Mouse (Mus musculus): ENCODE measurements around the gene Sik1. TPM values are rescaled to one million over a fixed set of nuclear protein-coding genes. Genes with fewer than 3 reads are reported as not detected.

The Sik1 gene
- polyA plus RNA-seq, 1 experiment from 2014 or later: 25.0 TPM

GRCm38 (mm10) chr17:31805585-31805984 is 50.0 kb downstream of the Sik1 start:
- no peak for DNase-seq
- Histone ChIP-seq H3K36me3 (ENCODE audit: insufficient read depth) (no peaks in the 10 kb centered on the region), H3K4me1 (ENCODE audit: insufficient read depth) (peaks cover 4% of the 10 kb centered on the region), H3K27me3 (ENCODE audit: insufficient read depth, low read length) (no peaks in the 10 kb centered on the region), H3K27ac (ENCODE audit: low read depth) (no peak overlapping the region), H3K9me3 (ENCODE audit: low read depth, low read length) (no peaks in the 10 kb centered on the region), H3K9ac (no peak overlapping the region), H3K4me2 (no peak overlapping the region), H3K4me3 (ENCODE audit: low read depth, low read length) (no peak overlapping the region)
- ATAC-seq (ENCODE audit: insufficient read depth): peak; percentile 30; the same call in 1 of the 2 replicates
- no peak for TF ChIP-seq CTCF (IDR thresholded peaks at IDR 0.05; ENCODE audit: low read depth)
- WGBS: 57% methylated on average over 4 of the region's 4 CpGs

DNA sequence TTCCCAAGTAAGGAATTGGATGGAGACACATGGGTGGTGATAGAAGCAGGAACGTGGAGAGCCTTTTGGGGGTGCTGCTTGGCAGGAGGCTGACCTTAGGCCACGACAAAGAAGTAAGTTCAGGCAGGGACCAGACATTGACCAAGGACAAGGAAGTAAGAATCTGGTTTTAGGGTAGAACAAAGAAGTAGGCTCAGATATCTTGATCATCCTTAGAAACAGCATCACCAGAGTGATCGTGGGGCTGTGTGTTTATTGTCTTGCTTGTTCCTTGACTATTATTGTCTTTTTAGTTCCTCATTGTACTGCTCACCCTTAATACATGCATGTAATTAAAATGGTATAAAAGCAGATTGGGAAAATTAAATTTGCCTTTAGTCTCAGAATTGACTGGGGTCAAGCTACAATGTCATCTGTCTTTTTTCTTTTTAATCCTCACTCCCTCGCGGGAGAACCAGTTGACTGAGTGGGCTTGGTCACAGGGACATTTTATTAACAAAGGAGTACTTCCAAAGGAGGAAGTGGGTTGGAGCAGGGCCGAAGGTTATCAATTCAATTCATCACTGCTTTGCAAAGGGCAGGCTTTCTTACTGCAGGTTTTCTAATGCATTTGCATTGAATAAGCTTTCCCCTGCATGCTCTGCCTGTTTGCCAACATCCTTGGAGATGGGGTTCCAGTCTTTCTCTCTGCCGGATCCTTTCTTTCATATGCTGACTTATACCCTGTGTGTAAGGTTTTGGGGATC is 53.2 kb downstream of the Sik1 start:
- no peaks in the 10 kb centered on the region for H3K4me1 ChIP-seq (ENCODE audit: insufficient read depth)
- 53% methylated on average over 7 of the region's 7 CpGs for WGBS
- no peaks in the 10 kb centered on the region for H3K9me3 ChIP-seq (ENCODE audit: low read depth, low read length)
- H3K27me3 ChIP-seq (ENCODE audit: insufficient read depth, low read length): no peaks in the 10 kb centered on the region
- no peak for TF ChIP-seq CTCF (IDR thresholded peaks at IDR 0.05; ENCODE audit: low read depth)
- H3K4me2 ChIP-seq: no peak overlapping the region
- ATAC-seq (ENCODE audit: insufficient read depth) (no peak), DNase-seq (no peak)
- no peak overlapping the region for H3K9ac ChIP-seq
- no peak overlapping the region for H3K4me3 ChIP-seq (ENCODE audit: low read depth, low read length)
- H3K36me3 ChIP-seq (ENCODE audit: insufficient read depth): no peaks in the 10 kb centered on the region
- H3K27ac ChIP-seq (ENCODE audit: low read depth): no peak overlapping the region

DNA sequence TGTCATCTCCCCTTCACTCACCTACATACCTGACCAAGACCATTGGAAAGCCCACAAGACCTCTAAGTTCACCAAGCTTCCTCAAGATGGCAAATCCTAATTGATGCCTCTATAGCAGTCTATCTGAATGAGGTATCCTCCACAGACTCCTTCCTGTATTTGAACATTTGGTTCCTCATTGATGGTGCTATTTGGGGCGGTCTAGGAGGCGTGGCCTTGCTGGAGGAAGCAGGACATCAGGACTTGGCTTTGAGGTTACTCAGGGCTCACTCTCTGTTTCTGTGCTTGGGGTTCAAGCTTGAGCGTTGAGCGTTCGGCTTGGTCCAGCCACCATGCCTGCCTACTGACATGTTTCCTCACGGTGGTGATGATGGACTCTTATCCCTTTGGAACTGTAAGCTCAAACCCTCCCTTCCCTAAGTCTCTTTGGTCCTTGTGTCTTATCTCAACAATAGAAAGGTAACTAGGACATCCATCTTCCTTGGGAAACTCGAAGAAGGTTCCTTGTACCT is 54.7 kb downstream of the Sik1 start:
- Histone ChIP-seq H3K9me3 (ENCODE audit: low read depth, low read length) (no peaks in the 10 kb centered on the region), H3K9ac (no peak overlapping the region), H3K36me3 (ENCODE audit: insufficient read depth) (no peaks in the 10 kb centered on the region), H3K4me1 (ENCODE audit: insufficient read depth) (no peaks in the 10 kb centered on the region), H3K27me3 (ENCODE audit: insufficient read depth, low read length) (no peaks in the 10 kb centered on the region), H3K27ac (ENCODE audit: low read depth) (no peak overlapping the region), H3K4me3 (ENCODE audit: low read depth, low read length) (no peak overlapping the region), H3K4me2 (no peak overlapping the region)
- DNase-seq (no peak), ATAC-seq (ENCODE audit: insufficient read depth) (no peak)
- WGBS: 90% methylated on average over 7 of the region's 7 CpGs
- TF ChIP-seq CTCF (IDR thresholded peaks at IDR 0.05; ENCODE audit: low read depth): no peak

DNA sequence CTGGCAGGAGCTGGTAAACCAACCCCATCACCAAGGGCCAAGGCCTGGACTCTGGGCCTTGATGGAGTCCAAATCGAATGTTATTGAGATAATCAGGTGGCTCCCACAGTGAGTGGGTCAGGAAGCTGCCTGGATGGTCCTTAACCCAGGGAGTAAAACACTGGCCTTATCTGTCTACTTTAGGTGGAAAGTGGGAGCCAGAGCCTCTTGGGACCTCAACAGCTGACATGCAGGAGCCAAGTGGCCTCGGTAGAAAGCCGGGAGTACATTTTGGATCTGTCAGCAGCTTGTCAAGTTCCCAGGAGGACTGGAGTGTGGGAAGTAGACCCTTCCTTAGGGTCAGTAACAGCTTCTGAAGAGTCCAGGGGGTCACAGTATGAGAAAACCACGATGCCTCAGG is 59.7 kb downstream of the Sik1 start:
- ATAC-seq (ENCODE audit: insufficient read depth) (no peak), DNase-seq (no peak)
- Histone ChIP-seq H3K27ac (ENCODE audit: low read depth) (no peak overlapping the region), H3K4me1 (ENCODE audit: insufficient read depth) (peaks cover 8% of the 10 kb centered on the region), H3K9me3 (ENCODE audit: low read depth, low read length) (no peaks in the 10 kb centered on the region), H3K4me2 (no peak overlapping the region), H3K4me3 (ENCODE audit: low read depth, low read length) (no peak overlapping the region), H3K9ac (no peak overlapping the region), H3K27me3 (ENCODE audit: insufficient read depth, low read length) (no peaks in the 10 kb centered on the region), H3K36me3 (ENCODE audit: insufficient read depth) (no peaks in the 10 kb centered on the region)
- WGBS: 41% methylated on average over 4 of the region's 4 CpGs
- no peak for TF ChIP-seq CTCF (IDR thresholded peaks at IDR 0.05; ENCODE audit: low read depth)

Other genes starting within 250 kb of the Sik1 start
- 2.5 and 2.7 TPM in 2 replicates for gene Cbs, start 218.6 kb downstream of the Sik1 start, polyA plus RNA-seq (2014; fragmentation: Nextera tagmentation; extraction: Ambion mirVana)
- 174 and 202 TPM in 2 replicates for gene U2af1, start 196.9 kb downstream of the Sik1 start, polyA plus RNA-seq (2014; fragmentation: Nextera tagmentation; extraction: Ambion mirVana)
- gene Cryaa, start 178.0 kb downstream of the Sik1 start, polyA plus RNA-seq (2014; fragmentation: Nextera tagmentation; extraction: Ambion mirVana): not detected in 2 replicates
- 76.5 and 77.5 TPM in 2 replicates for gene Rrp1b, start 180.3 kb upstream of the Sik1 start, polyA plus RNA-seq (2014; fragmentation: Nextera tagmentation; extraction: Ambion mirVana)
- gene Hsf2bp, start 180.5 kb upstream of the Sik1 start, polyA plus RNA-seq (2014; fragmentation: Nextera tagmentation; extraction: Ambion mirVana): 0.38 and 0.55 TPM in 2 replicates